Mouse (Mus musculus) yolk sac, embryonic 10.5 days (tissue): ENCODE results near the gene Vsx2.
A peak's percentile ranks its signal among the peaks of the same experiment; 100 is the strongest.

Experiments
- DNase-seq: peaks from one replicate; pipeline ENCODE4 v3.0.0-alpha.2; 2017; ENCODE audit warnings: low spot score

Vsx2 gene

GRCm38 (mm10) chr12:84571466-84572340, 2.1 kb downstream of the Vsx2 start:
- no peak for DNase-seq

DNA sequence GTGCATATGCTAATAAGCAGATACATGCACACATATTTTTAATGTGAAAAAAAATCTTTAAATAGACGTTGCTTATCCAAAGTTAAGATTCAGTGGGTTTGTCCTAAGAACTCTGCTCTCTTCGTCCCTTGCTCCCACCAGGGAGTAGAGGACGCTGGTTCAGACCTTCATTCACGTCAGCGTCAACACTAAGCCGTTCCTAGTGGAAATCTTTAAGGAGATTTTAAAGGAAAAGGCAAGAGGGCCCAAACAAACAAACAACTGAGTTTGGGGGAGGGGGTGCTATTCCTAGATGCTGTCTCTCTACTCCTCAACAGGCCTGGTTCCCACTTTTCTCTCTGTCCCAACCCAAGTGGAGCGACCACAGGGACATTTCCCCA, 2.8 kb downstream of the Vsx2 start:
- DNase-seq, result no peak

- DNase-seq, result no peak
Observed at GRCm38 (mm10) chr12:84573094-84573493, 3.5 kb downstream of the Vsx2 start.

DNA sequence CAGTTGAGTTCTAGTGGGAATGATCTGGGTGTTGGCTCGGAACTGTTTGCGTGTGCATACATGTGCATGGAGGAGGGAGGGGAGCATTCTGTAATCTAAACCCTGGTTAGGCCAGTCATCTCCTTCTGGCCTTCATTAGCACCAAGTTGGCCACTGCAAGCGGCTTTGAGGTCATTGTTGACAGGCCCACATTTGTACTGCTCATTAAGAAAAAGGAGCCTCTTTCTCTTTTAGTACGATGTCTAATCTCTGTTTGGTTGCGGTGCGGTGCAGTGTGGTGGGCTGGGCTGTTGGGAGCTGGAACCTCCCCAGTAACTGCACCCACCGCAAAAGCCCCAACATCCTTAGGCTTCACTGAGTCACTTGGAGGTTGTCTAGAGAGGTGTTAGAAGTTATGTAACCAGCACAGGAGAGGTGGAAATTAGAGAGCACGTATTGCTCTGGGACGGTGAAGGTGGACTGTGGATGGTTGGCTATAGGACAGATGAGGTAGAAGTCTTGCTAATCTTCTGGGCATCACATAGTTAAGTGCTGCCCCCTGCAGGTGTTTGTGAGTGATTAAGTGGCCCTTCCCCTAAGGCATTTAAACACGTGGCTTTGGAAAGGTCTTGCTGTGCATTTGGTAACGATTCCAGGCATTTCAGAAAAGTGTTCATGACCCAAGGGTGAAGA, 8.3 kb downstream of the Vsx2 start:
- no peak for DNase-seq

GRCm38 (mm10) chr12:84578440-84578770, 8.8 kb downstream of the Vsx2 start:
- no peak for DNase-seq

DNA sequence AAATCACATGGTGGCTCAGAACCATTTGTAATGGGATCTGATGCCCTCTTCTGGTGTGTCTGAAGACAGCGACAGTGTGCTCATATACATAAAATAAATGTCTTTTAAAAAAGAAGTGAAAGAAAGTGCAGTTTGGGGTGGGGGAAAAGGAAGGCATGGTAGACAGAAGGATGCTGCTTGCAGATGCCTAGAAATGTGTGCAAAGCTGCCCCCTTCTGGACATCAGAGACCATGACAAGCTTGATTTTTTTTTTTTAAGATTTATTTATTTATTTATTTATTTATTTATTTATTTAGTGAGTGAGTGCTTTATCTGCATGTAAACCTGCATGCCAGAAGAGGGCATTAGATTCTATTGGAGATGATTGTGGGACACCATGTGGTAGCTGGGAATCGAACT, 11.7 kb downstream of the Vsx2 start:
- no peak for DNase-seq

DNA sequence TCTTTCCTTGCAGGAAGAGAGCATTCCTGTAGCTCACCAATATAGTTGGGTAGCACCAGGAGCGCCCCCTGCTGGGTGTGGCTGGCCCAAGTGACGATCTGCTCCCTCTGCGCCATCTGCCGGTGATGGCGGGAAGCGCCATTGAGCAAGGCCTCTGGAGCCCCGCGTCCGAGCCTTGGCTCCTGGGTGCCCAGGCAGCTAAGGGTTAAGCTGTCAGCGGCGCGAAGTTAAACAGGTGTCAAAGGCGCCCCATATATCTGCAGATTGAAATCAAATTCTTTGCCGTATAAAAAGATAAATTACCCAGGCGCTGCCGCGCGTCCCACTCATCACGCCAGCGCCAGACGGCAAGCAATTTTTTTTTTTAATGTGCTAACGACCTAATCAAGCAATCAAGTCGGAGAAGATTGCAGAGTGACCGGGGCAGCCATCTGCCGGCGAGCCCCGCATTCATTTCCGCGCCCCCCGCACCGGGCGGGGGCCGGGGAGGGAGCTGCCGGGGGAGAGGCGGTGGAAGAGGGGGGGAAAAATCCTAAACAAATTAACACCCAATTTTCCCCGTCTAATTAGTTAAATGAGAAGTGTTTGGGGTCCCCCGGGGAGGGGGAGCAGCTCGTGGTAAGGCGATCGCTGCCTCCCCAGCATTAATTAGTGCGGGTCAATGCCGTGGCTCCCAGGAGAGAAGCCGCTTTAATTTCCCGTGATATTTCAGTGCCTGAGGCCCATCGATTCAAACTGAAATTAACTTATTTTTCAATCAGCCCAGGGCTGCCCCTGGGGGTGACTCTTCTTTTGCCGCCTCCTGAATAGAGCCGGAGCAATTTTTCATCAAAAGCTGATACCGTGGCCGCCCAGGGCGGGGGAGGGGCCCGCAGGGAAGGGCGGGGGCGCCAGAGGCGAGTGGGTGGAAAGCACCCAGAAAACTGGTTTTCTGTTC, 20.5 kb downstream of the Vsx2 start:
- DNase-seq, result peak; percentile 69

DNA sequence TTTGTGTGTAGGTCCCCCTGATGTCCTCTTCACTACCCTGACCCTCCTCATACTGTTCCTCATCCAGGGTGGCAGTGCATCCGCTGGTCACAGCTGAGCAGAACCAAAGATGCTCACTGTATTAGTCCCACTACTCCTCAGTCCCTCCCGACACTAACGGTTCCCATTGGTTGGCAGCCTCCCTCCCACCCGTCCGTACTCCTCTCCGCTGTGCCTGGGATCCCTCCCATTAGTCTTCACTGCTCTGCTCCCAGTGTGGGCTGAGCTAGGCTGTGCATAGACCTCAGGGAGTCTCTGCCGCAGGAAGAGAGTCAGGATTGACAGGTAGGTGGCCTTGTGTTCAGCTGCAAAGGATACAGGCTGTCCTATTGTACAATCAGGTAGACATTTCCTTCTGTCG, 28.8 kb downstream of the Vsx2 start:
- no peak for DNase-seq

- no peak for DNase-seq
Observed at GRCm38 (mm10) chr12:84604001-84604400, 34.4 kb downstream of the Vsx2 start.

DNA sequence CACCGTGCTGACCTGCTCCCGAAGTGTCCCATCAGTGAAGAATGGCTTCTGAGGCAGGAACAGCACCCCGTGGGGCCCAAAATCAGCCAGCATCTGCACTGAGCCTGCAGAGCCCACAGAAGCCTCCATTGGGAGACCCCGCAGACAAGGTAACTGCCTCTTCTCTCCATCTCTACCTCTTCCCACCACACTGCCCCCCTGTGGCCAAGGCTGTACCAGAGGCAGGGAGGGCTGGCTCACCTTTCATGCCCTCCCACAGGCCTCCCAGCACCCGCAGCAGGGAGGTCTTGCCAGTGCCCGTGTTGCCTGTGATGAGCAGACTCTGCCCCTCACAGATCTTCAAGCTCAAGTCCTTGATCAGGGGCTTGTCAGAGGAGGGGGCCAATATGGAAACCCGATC, 36.3 kb downstream of the Vsx2 start:
- no peak for DNase-seq

DNA sequence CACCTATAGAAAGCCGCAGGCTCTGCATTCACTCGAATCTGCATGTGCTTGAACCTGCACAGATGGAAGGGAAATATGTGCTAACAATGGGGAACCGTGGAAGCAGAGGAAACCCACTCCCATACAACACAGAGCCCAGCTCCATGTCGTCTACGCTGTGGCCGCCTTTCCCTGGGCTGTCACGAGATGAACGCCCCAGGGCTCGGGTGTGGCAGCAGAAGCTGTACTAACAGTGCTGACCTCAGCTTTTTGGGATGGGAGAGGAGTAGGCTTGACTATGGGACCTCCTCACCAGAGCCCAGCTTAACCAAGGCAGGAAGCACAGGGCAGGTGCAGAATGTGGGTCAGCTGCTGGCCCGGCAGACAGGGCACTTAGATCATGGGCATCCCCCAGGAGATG, 42.2 kb downstream of the Vsx2 start:
- DNase-seq, result peak; percentile 44

DNA sequence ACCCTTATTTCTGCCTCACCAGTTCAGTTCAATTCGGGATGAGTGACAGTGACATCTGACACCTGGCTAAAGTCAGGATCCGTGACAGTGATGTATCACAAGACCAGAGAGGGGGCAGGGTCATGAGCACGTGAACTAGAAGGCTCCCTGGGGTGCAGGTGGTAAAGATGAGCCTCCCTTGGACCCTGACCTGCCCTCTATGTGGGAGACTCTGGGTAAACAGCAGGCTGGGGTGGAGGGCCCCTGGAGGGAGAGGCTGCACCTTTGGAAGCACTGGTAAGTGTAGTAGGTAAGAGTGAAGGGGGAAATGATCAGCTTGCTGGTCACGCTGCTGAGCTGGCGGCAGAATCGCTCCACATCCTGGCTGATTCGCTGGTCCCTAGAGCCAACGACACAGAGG, 43.0 kb downstream of the Vsx2 start:
- peak; percentile 85 for DNase-seq

DNA sequence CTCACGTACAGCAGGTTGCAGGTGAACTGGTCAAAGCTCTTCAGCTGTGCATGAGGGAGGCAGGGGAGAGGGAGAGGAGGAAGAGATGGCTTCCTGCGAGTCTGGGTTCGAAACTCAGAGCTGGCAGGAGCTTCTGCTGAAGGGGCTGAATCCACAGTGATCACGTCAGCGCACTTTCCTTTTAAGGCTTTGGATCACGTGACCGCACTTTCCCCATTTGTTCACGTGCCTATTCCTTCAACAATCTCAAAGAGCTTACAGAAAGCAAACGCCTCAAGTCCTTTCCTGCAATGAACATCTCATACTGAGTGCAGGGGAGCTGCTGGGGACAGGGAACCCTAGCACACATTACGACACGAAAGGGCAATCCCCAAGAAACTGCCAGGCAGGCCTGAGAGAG, 44.4 kb downstream of the Vsx2 start:
- peak; percentile 50 for DNase-seq

DNA sequence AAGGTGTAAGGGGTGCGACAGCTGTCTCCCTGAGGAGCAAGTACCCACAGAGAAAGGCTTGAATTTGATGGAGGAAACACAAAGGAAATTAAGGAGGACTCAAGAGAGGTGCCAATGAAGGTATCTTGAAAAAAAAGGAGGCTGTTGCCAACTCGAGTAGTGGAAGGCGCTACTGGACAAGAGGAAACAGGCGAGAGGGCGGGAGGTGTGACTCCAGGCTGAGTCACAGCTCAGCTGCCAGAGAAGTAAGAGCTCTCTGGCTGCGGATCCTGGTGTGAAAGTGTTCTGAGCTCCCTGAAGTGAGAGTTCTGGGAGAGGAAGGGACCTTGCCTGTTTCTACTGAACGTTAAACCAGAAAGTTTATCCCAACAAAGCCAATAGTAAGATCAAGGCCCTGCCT, 45.0 kb downstream of the Vsx2 start:
- DNase-seq, result no peak

GRCm38 (mm10) chr12:84616977-84617630, 47.5 kb downstream of the Vsx2 start, which contains the start of gene Abcd4:
Gene Abcd4, minus strand, starts transcription at chr12:84617413.
- DNase-seq, result peak; percentile 96

DNA sequence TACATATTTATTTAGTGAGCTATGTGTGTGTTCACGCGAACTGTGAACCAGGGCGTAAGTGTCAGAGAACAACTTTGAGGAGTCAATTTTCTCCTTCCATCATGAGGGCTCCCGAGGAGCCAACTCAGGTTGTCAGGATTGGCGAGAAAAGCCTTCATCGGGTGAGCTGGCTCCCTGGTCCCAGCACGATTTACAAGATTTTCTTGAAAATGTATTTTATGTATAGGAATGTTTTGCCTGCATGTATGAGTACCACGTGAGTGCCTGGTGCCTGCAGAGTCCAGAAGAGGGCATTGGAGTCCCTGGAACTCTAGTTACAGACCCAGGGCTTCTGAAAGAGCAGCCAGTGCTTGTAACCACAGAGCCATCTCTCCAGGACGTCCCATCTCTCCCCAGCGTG, 48.1 kb downstream of the Vsx2 start:
- no peak for DNase-seq

DNA sequence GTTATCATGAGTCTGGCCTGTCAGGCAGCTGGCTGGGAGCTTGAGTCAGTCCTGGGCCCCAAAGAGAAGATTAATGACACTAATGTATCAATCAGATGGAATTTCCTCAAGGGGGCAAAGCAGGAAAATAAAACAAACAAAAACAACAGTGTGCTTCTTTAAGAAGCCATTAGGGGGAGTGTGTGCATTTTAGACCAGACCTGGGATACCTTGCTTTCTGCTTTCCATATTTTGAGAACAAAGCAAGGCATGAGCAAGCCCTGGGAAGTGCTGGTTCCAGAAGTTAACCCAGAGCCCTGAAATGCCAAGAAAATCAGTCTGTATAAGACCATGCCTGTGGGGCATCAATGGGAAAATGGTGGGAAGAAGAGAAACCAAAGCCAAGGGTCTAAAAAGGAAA, 51.4 kb downstream of the Vsx2 start:
- DNase-seq, result no peak

DNA sequence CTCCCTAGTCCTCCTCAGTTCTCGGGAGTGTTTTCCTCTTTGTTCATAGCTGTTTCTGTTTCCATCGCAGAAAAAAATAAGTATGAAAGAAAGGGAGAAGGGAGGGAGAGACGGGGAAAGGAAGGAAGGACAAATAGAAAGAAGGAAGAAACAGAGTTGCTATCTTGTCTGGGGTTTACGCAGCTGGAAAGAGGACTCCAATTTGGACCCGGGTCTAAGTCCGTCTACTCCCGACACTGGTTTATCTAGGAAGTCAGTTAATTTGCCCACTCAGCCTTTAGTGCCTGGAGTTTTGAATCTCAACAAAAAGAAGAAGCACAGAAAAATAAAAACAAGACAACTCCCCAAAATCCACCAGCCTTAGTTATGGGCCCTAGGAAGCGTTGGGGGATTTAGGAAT, 55.0 kb downstream of the Vsx2 start:
- DNase-seq, result peak; percentile 57

DNA sequence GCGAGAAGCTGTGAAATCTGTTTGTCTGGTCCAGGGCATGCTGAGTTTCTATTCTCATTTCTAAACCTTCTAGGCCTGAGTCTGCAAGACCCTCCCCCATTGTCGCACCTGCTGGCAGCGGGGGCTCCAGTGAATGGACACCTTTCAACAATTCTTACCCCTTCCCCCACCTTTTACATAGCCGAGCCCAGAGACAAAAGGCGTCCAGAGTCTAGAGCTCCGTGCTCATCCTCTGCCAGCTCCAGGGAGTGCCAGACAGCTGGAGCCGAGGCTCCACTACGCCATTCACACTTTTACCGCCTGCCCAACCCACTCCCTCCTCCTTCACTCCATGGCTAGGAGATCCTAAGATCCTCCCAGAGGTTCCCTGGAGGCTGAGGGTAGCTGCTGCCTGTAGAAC, 55.6 kb downstream of the Vsx2 start:
- peak; percentile 31 for DNase-seq

DNA sequence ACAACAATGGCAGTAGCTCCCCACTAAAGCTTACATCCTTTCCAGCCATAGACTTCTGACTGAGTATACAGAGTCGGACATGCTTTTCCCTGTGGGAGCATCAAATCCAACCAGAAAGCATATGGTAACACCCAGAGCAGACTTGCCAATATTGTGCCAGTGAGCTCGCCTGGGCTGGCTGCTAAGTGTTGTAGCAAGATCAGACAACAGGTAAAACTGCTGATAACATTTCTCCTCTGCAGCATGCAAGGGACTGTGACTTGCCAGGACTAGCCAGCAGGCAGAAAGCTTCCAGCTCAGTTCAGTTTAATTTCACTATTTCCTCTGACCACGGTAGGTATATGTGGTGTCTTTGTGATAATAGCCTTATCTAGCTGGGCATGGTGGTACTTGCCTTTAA, 62.3 kb downstream of the Vsx2 start:
- DNase-seq, result no peak

GRCm38 (mm10) chr12:84640253-84640652, 70.7 kb downstream of the Vsx2 start:
- no peak for DNase-seq

GRCm38 (mm10) chr12:84640654-84641053, 71.1 kb downstream of the Vsx2 start, which contains the start of gene Vrtn:
Gene Vrtn, plus strand, starts transcription at chr12:84641019.
- DNase-seq, result no peak
